In the genomic region with DNA sequence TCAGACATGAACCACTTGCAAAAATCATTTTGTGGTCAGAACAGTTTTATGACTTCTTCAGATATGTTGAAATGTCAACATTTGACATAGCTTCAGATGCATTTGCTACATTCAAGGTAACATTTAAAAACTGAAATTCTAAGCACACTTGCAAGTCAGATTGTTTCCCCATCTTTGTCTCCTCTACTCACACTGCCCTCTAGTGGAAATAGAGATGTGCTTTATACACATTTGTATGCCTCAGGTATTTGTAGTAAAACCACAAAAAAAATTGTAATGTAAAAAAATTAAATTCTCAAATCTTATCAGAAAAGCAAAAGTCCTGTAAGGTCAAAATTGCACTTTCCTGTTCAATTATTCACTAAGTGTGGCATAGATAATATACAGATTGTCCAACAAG, we compare ENCODE assay signal across 8 mouse cellular contexts. TPM values are rescaled to one million over a fixed set of nuclear protein-coding genes. Genes with fewer than 3 reads are reported as not detected.
DNase-seq lines count a peak whose midpoint lies in the region; ATAC-seq and TF ChIP-seq lines count a peak whose summit lies in the region.
"Had no signal": no experiment of that assay in that cellular context is flagged by ENCODE, and none has a peak within 500 bp of the region (broad histone marks: within the 10 kb centered on the region; RNA-seq: fewer than 3 reads in every experiment).

No protein-coding gene starts in this region.

- H3K4me2 ChIP-seq in intestine, postnatal 0 days (replicated peaks; ENCODE audit: low read depth): no peak overlapping the region
- H3K4me2 ChIP-seq in intestine, embryonic 16.5 days (ENCODE audit: low read depth, low read length): no peak overlapping the region
- H3K4me2 ChIP-seq: embryonic facial prominence, embryonic 12.5 days had no signal

- no peaks in the 10 kb centered on the region for H3K9me3 ChIP-seq in intestine, postnatal 0 days (ENCODE audit: control insufficient read depth)
- no peaks in the 10 kb centered on the region for H3K9me3 ChIP-seq in intestine, embryonic 16.5 days (ENCODE audit: control insufficient read depth, low read length)
- no peaks in the 10 kb centered on the region for H3K9me3 ChIP-seq in E14TG2a.4 (ENCODE audit: low read length)
- H3K9me3 ChIP-seq: embryonic facial prominence, embryonic 12.5 days had no signal

- peak; percentile 73 for TF ChIP-seq CTCF in intestine, postnatal 0 days (IDR thresholded peaks at IDR 0.05; ENCODE audit: low read depth)
- TF ChIP-seq CTCF in E14TG2a.4 (conservative IDR thresholded peaks at IDR 0.05; ENCODE audit: low read length): peak; percentile 61

- H3K4me3 ChIP-seq in intestine, postnatal 0 days (ENCODE audit: low read depth, low read length): no peak overlapping the region
- H3K4me3 ChIP-seq in intestine, embryonic 16.5 days (ENCODE audit: low read length): no peak overlapping the region
- H3K4me3 ChIP-seq in E14TG2a.4 (replicated peaks; ENCODE audit: low read length): no peak overlapping the region
- H3K4me3 ChIP-seq: embryonic facial prominence, embryonic 12.5 days had no signal

- peaks cover 39% of the 10 kb centered on the region for H3K36me3 ChIP-seq in intestine, postnatal 0 days (ENCODE audit: control insufficient read depth, insufficient read depth)
- H3K36me3 ChIP-seq in intestine, embryonic 16.5 days (ENCODE audit: control insufficient read depth, insufficient read depth, low read length): peaks cover 2% of the 10 kb centered on the region; the same call in 1 of the 2 replicates
- peaks cover 83% of the 10 kb centered on the region for H3K36me3 ChIP-seq in E14TG2a.4 (ENCODE audit: insufficient read depth, low read length)

- no peak for ATAC-seq in intestine, postnatal 0 days
- no peak for ATAC-seq in intestine, embryonic 16.5 days

- peak; percentile 66 for DNase-seq in 416B (ENCODE audit: low read depth)
- DNase-seq in embryo, embryonic 10.5 days (ENCODE audit: low spot score): peak; percentile 38
- no peak for DNase-seq in c-Kit-positive CD71-positive TER-119-positive erythroid progenitor cells, embryonic 14.5 days (ENCODE audit: low spot score)
- no peak for DNase-seq in yolk sac, embryonic 10.5 days (ENCODE audit: low spot score)

- H3K4me1 ChIP-seq in intestine, postnatal 0 days (replicated peaks; ENCODE audit: control insufficient read depth, insufficient read depth, low read length): no peaks in the 10 kb centered on the region; the same call in 1 of the 2 replicates
- 0 out of 2 replicates have a peak, but pooled peaks cover 6% of the 10 kb centered on the region for H3K4me1 ChIP-seq in intestine, embryonic 16.5 days (ENCODE audit: control insufficient read depth, insufficient read depth, low read length)
- peaks cover 7% of the 10 kb centered on the region; the same call in 1 of the 2 replicates for H3K4me1 ChIP-seq in E14TG2a.4 (replicated peaks; ENCODE audit: low read depth, low read length)
- H3K4me1 ChIP-seq: embryonic facial prominence, embryonic 12.5 days had no signal

- H3K27ac ChIP-seq in intestine, postnatal 0 days (ENCODE audit: low read depth, low read length): no peak overlapping the region
- H3K27ac ChIP-seq in intestine, embryonic 16.5 days (ENCODE audit: low read length): no peak overlapping the region
- H3K27ac ChIP-seq: embryonic facial prominence, embryonic 12.5 days had no signal

- H3K9ac ChIP-seq in intestine, postnatal 0 days (ENCODE audit: low read depth, low read length): no peak overlapping the region
- H3K9ac ChIP-seq in intestine, embryonic 16.5 days (ENCODE audit: low read depth, low read length): no peak overlapping the region
- H3K9ac ChIP-seq: embryonic facial prominence, embryonic 12.5 days had no signal

- no peaks in the 10 kb centered on the region for H3K27me3 ChIP-seq in intestine, postnatal 0 days (replicated peaks; ENCODE audit: control insufficient read depth, insufficient read depth, low read length)
- no peaks in the 10 kb centered on the region for H3K27me3 ChIP-seq in intestine, embryonic 16.5 days (replicated peaks; ENCODE audit: control insufficient read depth, insufficient read depth, low read length)
- no peaks in the 10 kb centered on the region for H3K27me3 ChIP-seq in E14TG2a.4 (ENCODE audit: insufficient read depth, low read length)
- H3K27me3 ChIP-seq: embryonic facial prominence, embryonic 12.5 days had no signal

RNA-seq across cellular contexts. Expression of gene Cab39, which starts 49.0 kb away (rescaled TPM):
- polyA plus RNA-seq in intestine, postnatal 0 days (2015; fragmentation: Nextera tagmentation; extraction: Ambion mirVana): 33.8 and 36.6 TPM in 2 replicates
- polyA plus RNA-seq in intestine, embryonic 16.5 days (2015; fragmentation: Nextera tagmentation; extraction: Ambion mirVana): 14.4 and 22.9 TPM in 2 replicates

RNA-seq across cellular contexts. Expression of gene Itm2c, which starts 51.8 kb away (rescaled TPM):
- 112 and 113 TPM in 2 replicates for polyA plus RNA-seq in intestine, postnatal 0 days (2015; fragmentation: Nextera tagmentation; extraction: Ambion mirVana)
- polyA plus RNA-seq in intestine, embryonic 16.5 days (2015; fragmentation: Nextera tagmentation; extraction: Ambion mirVana): 129 and 141 TPM in 2 replicates

Comparison
In these comparisons a context has a peak if more than half of its experiments do, and no peak if none do; other contexts are left out.
1. DNase-seq: peak in 416B (single experiment) and embryo, embryonic 10.5 days (single experiment); none in c-Kit-positive CD71-positive TER-119-positive erythroid progenitor cells, embryonic 14.5 days (single experiment) and yolk sac, embryonic 10.5 days (single experiment).